Mouse (Mus musculus) layer of hippocampus, postnatal 36 days (tissue): ENCODE measurements around the gene Gm49416. TPM values are rescaled to one million over a fixed set of nuclear protein-coding genes. Genes with fewer than 3 reads are reported as not detected.

ENCODE experiments used
- DNase-seq, 2 experiments: peaks; one replicate each; pipeline ENCODE4 v3.0.0; 2022
- microRNA-seq, 2 experiments: library from miRNA; unstranded; fragments of <30 nt; microRNA quantifications; one replicate each; pipeline ENCODE4 v1.2.0; 2021
- total RNA-seq, 2 experiments: library from RNA; stranded (reverse); gene quantifications; 2 replicates each; pipeline ENCODE4 v1.2.3; 2021

Gene Gm49416
- total RNA-seq, 2 experiments from 2014 or later: 0.99 to 2.3 TPM

DNA sequence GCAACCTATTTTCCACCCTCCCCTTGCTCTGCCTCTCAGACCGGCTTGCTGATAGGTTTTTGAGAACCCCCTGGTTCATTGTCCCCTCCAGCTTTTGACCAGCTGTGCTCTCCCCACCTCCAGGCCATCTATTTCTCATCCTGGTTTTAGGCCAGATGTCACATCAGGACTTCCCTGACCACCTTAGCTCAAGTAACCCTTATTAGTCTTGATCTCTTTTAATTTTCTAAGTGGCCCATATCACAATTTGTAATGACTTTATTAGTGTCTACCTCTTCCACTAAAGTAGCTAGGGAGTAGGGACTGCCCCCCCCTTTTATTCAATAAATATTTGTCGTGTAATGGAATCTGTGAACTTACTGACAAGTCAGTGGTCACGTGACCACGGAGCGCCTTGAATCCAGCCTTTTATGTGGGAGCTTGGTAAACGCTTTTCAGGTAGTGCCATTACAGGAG, 32.1 kb downstream of the Gm49416 start:
- no peak for DNase-seq

DNA sequence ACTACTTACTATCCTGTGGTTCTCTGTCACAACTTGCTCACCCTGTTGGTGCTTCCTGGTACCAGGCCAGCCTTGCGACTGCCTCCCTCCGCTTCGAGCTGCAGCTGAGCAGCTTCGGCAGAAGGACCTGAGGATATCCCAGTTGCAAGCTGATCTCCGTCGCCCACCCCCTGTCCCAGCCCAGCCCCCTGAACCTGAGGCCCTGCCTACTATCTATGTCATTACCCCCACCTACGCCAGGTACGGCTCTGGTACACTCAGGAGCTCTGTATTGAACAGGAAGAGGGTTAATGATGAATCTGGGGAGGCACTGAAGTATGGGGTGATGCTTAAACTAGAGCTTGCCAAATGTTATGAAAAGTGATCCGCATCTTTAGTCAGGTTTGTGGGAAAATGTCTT, 33.0 kb downstream of the Gm49416 start:
- DNase-seq: no peak

DNA sequence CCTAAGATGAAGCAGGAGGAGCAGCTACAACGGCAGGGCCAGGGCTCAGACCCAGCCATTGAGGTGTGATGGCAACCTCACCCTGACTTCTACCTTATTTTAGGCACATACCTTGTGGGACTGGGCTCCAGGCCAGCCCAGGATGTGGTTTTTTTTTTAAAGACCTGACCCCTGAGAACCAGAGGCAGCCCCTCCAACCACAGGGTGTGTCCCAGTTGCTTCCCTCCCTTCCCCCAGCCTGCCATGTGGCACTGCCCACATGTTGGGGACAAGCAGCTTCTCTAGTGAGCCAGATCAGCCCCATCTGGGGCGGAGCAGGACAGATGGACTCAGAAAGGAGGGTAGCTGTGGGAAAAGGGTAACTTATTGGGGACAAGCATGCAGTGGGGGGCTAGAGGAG, 38.0 kb downstream of the Gm49416 start:
- DNase-seq: no peak

DNA sequence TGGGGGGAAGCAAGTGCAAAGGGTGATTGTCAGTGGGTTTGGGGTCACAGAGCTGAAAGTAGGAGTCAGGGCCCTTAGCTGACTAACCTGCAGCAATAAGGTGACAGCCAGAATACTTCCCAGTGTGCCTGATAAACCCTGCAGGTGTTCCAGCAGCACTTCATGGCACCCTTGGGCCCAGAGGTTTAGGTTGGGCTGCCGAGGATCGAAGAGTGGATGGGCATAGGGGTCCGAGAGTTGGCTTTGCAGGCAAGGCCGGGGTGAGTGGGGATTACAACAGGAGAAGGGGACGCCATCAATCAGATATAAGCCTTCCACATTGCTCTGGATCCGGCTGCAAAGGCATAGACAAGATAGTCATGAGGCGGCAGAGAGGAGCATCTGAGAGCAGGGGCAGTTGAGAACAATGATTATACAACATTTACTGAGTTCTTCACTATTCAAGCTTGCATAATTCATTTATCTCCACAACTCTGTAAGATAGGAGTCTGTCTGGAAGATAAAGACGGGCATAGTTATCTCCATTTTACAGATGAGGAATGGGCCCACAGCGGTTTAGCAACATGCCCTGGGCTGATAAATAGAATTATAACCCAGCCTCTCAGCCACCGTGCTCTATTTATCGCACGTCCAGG, 39.3 kb downstream of the Gm49416 start:
- DNase-seq: no peak

DNA sequence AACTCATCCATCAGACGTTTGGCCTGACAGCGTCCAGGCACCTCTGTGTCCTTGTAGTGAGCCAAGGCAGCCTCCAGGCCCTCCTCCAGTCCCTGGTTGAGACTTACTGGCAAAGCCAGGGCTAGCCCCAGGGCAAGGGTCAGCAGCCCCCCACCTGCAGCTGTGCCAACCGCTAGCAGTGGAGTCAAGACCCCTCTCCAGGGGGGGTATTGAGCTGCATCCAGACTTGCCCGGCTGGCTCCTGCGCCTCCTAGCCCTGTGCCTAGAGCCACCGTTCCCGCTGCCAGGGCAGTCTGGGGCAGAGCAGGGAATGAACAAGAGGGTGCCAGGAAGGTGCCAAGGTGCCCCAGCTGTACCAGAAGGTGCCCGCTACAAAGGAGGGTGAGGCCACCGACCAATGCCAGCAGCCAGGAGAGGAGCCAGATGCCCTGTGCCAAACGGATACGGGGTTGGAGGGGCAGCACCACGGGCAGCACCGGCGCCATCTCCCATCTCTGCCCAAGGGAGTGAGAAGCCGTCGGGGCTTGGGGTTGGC, 40.0 kb downstream of the Gm49416 start:
- no peak for DNase-seq

DNA sequence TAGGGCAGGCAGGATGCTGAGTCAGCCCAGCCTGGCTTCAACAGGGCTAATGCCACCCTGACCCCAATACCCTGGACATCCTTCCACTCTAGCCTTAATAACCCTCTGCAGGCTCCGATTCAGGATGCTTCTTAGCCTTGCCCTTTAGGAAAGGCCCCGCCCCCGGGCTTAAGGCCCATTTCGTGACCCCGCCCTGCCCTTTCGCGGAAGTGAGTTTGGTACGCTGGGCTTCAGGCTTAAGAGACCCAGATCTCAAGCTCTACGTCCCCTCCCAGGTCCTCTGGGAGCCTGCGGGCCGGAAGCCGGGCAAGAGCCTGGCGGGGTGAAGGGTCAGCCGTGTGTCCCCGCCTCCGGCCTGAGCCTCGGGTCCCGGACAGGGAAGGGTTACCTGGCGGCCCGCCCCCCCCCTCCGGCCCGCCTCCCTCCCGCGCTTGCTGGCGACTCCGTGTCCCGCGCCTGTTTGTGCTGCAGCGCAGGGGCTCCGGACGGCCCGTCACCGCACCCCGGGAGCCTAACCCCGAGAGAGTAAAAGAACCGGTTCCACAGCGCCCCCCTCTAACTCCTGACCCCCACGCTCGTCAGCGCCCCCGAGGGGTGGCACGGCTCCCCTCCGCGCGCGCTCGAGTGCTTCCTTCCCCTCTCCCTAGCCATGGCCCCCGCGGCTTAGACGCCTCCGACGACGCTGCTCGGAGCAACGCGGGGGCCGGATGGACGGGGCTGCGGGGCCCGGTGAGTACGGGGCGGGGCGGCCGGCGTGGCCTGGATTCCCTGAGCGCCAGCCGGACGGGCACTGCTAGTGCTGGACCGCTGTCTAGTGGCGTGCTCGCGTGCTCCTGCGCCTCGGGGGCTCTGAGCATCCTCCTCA, 40.7 kb downstream of the Gm49416 start, which contains the start of the genes Rom1 and Eml3:
TSS of gene Rom1 (minus strand) at position 133 of the 865 bp plus-strand sequence.
TSS of gene Eml3 (plus strand) at position 329 of the 865 bp plus-strand sequence.
- DNase-seq: peak; percentile 61 to 64

DNA sequence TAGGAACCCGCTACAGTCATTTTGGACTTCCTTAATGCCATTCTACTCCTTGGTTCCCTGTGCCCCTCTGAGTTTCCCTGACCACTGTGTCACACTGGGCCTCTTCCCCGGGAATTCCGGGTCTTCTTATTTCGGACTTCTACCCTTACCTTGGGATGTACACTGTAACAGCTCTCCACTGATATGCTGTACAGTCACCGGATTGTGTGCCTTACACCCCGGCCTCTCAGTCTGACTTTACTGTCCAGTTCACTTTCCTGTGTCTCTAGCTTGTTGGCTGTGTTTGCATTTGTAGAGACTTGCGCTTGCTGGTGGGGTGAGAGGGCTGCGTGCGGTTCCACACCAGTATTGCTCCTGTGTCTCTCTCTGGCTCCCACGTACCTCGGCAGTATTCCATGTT, 41.4 kb downstream of the Gm49416 start:
- DNase-seq: no peak

DNA sequence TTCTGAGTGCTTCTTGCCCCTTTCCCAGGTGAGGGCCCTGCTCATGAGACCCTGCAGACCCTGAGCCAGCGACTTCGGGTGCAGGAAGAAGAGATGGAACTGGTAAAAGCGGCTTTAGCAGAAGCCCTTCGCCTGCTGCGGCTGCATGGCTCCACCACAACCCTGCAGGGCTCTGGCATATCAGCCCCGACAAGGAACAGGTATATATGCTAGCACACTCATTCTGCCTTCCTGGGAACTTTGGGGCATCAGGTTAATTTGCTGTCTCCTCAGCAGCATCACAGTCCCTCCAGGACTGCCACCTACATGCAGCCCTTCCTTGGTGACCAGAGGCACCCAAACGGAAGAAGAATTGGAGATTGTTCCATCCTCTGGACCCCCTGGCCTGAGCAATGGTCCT, 42.0 kb downstream of the Gm49416 start:
- no peak for DNase-seq

DNA sequence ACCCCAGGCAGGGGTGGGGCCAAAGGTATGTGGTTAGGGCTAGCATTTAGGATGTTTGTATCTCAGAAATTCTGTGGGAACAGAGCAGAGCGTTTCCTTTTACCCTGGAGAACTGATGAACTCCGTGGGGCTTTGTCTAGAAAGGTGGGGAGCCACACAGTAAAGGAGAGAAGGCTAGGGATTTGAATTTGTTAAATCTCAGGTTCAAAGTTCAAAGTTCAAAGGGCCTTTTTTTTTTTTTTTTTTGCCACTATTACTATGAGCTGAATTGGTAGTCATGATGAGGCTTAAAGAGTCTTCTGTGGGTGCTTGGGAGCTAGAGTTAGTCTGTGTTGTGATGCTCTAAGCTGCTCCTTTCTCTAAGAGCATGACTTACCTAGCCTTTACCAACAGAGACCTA, 48.0 kb downstream of the Gm49416 start:
- no peak for DNase-seq

DNA sequence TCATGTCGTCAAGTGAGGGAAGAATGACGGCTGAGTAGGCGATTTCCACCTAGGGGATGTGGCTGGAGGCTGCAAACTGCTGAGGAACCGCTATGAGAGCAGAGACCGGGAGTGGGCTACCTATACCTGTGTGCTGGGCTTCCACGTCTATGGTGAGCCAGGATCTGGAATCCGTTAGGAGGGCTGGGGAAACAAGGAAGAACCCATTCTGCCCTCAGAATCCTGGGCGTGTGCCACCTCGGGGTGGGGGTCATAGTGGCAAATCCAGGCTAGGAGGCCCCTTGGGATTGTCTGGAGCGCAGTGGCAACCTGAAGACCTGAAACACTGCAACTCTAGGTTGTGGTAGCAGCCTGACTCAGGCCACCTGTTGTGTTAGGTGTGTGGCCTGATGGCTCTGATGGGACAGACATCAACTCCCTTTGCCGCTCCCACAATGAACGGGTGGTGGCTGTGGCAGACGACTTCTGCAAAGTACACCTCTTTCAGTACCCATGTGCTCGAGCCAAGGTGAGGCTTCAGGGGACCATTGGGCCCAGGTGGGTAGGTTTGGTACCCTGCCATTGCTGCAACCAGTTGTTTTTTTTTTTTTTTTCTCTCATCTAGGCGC, 51.9 kb downstream of the Gm49416 start:
- no peak for DNase-seq

DNA sequence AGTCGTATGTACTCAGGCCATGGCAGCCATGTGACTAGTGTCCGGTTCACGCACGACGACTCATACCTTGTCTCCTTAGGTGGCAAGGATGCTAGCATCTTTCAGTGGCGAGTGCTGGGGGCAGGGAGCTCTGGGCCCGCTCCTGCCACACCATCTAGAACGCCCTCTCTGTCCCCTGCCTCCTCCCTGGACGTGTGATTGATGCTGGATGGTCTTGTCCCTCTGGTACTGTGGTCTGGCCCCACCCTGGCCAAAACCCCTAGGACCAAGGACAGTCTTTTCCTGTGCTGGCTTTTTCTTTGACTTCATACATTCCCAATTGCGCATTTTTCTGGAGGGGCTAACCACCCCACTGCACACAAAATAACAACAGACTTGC, 52.4 kb downstream of the Gm49416 start:
- no peak for DNase-seq

DNA sequence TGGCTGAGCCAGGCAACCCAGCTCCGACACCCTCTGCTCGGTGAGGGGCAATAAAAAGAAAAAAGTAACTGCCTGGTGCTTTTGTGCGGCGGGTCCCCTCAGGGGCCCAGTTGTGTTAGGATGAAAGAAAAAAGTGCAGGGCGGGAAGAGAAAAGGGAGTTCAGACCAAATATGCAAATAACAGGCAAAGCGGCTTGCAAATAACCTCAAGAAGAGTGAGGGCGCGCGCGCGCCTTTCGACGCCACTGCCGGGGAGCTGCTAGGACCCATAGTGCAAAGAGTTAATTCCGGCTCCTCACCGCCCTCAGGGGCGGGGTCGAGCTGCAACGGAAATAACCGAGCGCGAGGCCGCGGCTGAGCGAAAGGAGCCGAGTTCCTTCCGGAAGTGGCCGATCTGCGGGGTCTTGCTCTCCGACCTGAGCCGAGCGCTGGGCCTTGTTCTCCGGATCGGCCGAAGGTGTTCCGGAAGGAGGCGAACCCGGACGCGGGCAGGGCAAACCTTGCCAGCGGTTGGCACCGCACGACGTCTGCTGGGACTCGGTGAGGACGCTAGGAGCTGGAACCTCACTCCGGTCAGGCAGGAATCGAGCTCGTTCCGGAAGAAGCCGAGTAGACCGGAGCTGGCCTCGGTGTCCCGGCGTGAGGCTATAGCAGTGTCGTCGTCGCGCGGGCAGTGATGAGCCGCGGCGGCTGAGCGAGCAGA, 52.9 kb downstream of the Gm49416 start, which contains the start of gene Mta2:
TSS of gene Mta2 (plus strand) at position 361 of the 703 bp plus-strand sequence.
- peak; percentile 91 to 93 for DNase-seq

DNA sequence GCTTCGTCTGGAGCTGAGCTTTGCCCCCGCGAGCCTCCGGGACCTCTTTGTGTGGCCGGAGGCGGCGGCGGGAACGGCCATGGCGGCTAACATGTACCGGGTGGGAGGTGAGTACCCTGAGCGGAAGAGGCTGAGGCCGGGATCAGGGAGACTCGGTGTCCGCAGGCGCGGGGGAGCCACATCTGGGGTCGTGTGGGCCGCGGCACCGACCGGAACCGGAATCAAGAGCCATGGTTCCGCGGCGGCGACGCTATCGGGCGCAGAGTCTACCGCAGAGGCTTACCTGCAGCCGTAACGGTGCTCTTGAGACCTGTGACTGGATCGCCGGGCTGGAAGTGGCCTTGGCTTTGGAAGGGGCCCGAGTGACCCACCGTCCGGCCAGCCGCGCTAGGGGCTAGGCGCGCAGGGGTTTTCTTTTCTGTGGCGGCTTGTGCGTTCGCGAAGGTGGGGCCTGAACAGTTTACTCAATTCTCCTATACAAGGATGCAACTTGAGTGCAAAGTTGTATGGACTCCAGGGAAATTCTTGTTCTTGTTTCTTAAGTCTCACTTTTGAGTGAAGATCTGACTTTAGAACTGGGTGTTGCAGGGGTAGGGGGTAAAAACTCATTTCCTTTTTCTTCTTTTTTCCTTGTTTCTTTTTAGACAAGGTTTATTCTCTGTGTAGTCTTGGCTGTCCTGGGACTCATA, 53.7 kb downstream of the Gm49416 start:
- no peak for DNase-seq

DNA sequence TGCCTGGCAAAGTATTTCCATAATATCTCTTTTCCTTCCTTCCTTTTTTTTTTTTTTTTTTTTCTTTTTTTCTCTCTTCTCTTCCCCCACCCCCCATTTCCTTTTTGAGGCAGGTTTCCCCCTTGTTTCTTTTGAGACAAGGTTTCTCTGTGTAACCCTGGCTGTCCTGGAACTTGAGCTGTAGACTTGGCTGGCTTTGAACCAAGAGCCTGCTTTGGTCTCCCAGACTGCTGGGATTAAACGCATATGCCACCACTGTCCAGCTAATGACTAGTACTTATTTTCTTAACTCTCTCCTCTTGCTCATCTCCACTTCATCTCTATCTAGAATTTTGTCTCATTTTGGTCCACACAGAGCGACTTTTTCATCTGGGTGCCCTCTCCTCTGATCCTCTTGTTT, 54.3 kb downstream of the Gm49416 start:
- no peak for DNase-seq

DNA sequence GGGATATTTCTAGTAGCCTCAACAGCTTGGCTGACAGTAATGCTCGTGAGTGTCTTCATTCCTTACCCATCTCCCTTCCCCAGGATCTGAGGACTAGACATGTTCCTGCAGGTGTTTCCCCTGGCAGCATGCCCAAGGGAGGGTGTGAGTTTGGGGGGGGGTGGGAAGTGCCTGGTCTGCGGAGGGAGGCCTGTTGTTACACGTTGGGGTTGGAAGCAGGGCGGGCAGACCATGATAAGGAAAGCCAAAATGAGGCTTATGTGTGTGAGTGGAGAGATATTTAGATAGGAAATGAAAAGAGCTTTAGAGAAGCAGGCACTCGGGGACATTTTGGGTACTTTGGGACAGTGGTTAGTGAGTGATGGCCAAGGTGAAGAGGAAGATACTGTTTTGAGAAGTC, 55.3 kb downstream of the Gm49416 start:
- no peak for DNase-seq

DNA sequence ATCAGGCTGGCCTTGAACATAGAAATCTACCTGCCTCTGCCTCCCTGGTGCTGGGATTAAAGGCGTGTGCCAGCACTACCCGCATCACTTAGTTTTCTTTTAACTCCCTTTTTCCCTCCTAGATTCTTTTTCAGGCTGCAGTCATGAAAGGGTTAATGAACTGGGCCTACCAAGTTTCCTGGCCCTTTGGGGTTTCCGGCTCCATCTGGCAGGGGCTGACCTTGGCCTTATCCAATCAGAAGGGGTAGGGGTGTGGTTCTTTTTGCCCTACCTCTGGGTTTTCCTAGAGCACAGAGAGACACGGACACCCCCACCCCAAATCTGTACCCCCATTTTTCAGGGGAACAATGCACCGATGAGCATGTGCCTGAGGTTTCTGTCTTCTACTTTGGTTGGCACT, 56.0 kb downstream of the Gm49416 start:
- no peak for DNase-seq

Small RNA genes lying within 50 kb of the gene (microRNA-seq; reads per million reads assigned to microRNA genes)
- 0 reads per million in 2 experiments for gene Mir5136

Other genes with a start within 250 kb of the Gm49416 start
- gene Chrm1, start 225.1 kb upstream of the Gm49416 start, total RNA-seq: 100 to 1,000 TPM; 172 to 186 TPM
- 100 to 1,000 TPM; 146 to 149 TPM for gene Slc3a2, start 165.6 kb upstream of the Gm49416 start, total RNA-seq
- gene Wdr74, start 153.1 kb upstream of the Gm49416 start, total RNA-seq: 10 to 100 TPM; 51.0 to 52.3 TPM
- 1 to 10 TPM; 1.3 to 1.4 TPM for gene 1700092M07Rik, start 148.2 kb upstream of the Gm49416 start, total RNA-seq
- gene Stx5a, start 147.5 kb upstream of the Gm49416 start, total RNA-seq: 10 to 100 TPM; 67.4 to 76.3 TPM
- 100 to 1,000 TPM in 1 of 2 experiments, 10 to 100 TPM in 1; 99.8 to 119 TPM for gene Nxf1, start 131.9 kb upstream of the Gm49416 start, total RNA-seq
- gene Tmem223, start 117.9 kb upstream of the Gm49416 start, total RNA-seq: 10 to 100 TPM; 79.7 to 86.2 TPM
- gene Tmem179b, start 114.5 kb upstream of the Gm49416 start, total RNA-seq: 1 to 10 TPM; 9.4 to 9.9 TPM
- 10 to 100 TPM; 12.2 to 13.8 TPM for gene Taf6l, start 102.5 kb upstream of the Gm49416 start, total RNA-seq
- gene Polr2g, start 90.3 kb upstream of the Gm49416 start, total RNA-seq: 100 to 1,000 TPM; 113 to 115 TPM
- 1 to 10 TPM; 6.8 to 7.1 TPM for gene Zbtb3, start 86.4 kb upstream of the Gm49416 start, total RNA-seq
- gene Ttc9c, start 69.6 kb upstream of the Gm49416 start, total RNA-seq: 10 to 100 TPM; 36.5 to 37.3 TPM
- gene Hnrnpul2, start 68.9 kb upstream of the Gm49416 start, total RNA-seq: 100 to 1,000 TPM; 123 to 126 TPM
- not detected for gene AC129217.1, start 59.2 kb upstream of the Gm49416 start, total RNA-seq
- gene Bscl2, start 51.5 kb upstream of the Gm49416 start, total RNA-seq: 100 to 1,000 TPM in 1 of 2 experiments, 10 to 100 TPM in 1; 99.0 to 112 TPM
- 100 to 1,000 TPM; 161 to 172 TPM for gene Gng3, start 49.7 kb upstream of the Gm49416 start, total RNA-seq
- gene Lrrn4cl, start 38.2 kb upstream of the Gm49416 start, total RNA-seq: under 1 TPM; 0.55 to 0.61 TPM
- 10 to 100 TPM; 85.7 to 98.6 TPM for gene Ubxn1, start 17.4 kb upstream of the Gm49416 start, total RNA-seq
- 10 to 100 TPM; 31.5 to 31.7 TPM for gene Uqcc3, start 8.0 kb upstream of the Gm49416 start, total RNA-seq
- 1 to 10 TPM; 4.7 to 6.3 TPM for gene Lbhd1, start 5.2 kb upstream of the Gm49416 start, total RNA-seq
- not detected for gene Gm49403, start 5.0 kb upstream of the Gm49416 start, total RNA-seq
- gene 1810009A15Rik, start 73 bp upstream of the Gm49416 start, total RNA-seq: 10 to 100 TPM; 20.7 to 23.2 TPM
- 10 to 100 TPM; 25.2 to 26.3 TPM for gene Ints5, start 4.1 kb downstream of the Gm49416 start, total RNA-seq
- 100 to 1,000 TPM; 111 to 118 TPM for gene Ganab, start 9.1 kb downstream of the Gm49416 start, total RNA-seq
- 100 to 1,000 TPM; 165 to 175 TPM for gene B3gat3, start 31.4 kb downstream of the Gm49416 start, total RNA-seq
- gene Rom1, start 40.4 kb downstream of the Gm49416 start, total RNA-seq: 1 to 10 TPM; 4.0 TPM
- gene Eml3, start 40.6 kb downstream of the Gm49416 start, total RNA-seq: 10 to 100 TPM; 10.9 to 11.8 TPM
- gene Mta2, start 52.9 kb downstream of the Gm49416 start, total RNA-seq: 10 to 100 TPM; 54.7 to 60.7 TPM
- 10 to 100 TPM; 19.6 to 19.7 TPM for gene Tut1, start 64.9 kb downstream of the Gm49416 start, total RNA-seq
- 100 to 1,000 TPM; 233 to 254 TPM for gene Eef1g, start 78.1 kb downstream of the Gm49416 start, total RNA-seq
- gene Ahnak, start 100.4 kb downstream of the Gm49416 start, total RNA-seq: 10 to 100 TPM; 14.5 to 24.0 TPM
- not detected for gene Scgb1a1, start 199.0 kb downstream of the Gm49416 start, total RNA-seq
- 100 to 1,000 TPM; 134 to 156 TPM for gene Asrgl1, start 246.7 kb downstream of the Gm49416 start, total RNA-seq